Mouse (Mus musculus) c-Kit-positive CD71-positive TER-119-negative erythroid progenitor cells, embryonic 14.5 days (primary cell): ENCODE results near the gene Hist1h3i.

Experiments used
- DNase-seq: peaks from one replicate; pipeline ENCODE4 v3.0.0-alpha.2; 2013; ENCODE audit warnings: low read depth

Hist1h3i gene

DNA sequence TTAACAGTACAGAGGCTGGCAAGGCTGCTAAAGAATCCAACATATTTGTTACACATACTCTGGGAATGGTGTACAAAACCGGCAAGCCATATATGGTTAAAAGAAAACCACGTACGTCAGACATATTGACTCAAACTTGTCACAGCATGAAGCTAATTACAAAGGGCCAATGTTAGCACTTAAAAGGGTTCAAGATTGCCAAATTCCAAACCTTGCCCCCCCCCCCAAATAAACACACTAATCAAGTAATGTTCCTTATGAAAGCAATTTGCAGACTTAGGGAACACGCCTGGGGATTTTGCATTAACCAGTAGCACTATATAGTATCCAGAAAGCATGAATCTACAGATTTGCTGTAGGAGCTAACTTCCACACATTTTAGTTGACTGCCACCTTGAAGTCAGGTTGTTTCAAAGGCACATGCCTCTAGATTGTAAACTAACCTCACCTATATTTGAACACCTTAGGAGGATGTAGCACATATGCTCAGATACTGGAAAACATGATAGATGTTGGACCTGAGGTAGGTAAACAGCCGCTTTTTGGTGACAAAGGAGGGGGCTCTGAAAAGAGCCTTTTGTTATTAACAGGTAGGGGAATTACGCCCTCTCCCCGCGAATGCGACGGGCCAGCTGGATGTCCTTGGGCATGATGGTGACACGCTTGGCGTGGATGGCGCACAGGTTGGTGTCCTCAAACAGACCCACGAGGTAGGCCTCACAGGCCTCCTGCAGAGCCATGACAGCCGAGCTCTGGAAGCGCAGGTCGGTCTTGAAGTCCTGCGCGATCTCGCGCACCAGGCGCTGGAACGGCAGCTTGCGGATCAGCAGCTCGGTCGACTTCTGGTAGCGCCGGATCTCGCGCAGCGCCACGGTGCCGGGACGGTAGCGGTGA lies 562 bp downstream of the Hist1h3i start:
- DNase-seq = peak; percentile 66

DNA sequence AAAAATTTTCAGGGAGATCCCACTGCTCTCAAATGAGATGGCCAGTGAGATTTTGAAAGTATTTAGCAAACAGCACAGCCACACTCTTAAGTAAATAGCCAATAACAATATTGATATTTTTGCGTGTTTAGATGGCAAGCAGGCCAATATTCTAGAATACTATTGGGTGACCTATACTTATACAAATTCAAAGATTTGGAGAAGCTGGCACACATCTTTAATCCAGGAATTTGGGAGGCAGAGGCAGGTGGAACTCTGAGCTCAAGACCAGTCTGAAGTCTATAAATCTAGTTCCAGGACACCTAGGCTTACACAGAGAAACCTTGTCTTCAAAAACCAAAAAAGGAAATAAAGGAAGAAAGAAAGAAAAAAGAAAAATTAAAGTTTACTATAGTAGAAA lies 1.5 kb downstream of the Hist1h3i start:
- DNase-seq = no peak

DNA sequence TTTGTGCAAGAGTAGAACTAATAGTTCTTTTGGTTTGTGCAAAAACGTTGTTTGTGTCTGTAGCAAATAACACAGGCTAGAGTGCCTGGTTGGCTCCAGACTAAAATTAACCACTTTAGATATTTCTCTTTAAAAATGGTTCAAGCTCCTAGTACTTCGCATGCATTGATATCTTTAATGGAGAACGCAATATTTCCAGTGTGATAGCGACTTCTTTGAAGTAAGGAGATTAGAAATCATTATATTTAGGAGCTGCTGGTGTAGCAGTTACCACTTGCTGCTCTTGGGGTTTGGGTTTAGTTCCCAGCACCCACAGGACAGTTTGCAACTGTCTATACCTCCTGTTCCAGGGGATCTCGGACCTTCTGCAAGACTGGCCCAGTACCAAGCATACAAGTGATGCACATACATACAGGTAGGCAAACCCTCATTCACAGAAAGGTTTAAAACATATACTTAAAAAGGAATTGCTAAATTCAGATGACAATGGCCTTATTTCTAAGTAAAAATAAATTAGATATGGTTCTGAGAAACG lies 2.1 kb downstream of the Hist1h3i start:
- no peak for DNase-seq

DNA sequence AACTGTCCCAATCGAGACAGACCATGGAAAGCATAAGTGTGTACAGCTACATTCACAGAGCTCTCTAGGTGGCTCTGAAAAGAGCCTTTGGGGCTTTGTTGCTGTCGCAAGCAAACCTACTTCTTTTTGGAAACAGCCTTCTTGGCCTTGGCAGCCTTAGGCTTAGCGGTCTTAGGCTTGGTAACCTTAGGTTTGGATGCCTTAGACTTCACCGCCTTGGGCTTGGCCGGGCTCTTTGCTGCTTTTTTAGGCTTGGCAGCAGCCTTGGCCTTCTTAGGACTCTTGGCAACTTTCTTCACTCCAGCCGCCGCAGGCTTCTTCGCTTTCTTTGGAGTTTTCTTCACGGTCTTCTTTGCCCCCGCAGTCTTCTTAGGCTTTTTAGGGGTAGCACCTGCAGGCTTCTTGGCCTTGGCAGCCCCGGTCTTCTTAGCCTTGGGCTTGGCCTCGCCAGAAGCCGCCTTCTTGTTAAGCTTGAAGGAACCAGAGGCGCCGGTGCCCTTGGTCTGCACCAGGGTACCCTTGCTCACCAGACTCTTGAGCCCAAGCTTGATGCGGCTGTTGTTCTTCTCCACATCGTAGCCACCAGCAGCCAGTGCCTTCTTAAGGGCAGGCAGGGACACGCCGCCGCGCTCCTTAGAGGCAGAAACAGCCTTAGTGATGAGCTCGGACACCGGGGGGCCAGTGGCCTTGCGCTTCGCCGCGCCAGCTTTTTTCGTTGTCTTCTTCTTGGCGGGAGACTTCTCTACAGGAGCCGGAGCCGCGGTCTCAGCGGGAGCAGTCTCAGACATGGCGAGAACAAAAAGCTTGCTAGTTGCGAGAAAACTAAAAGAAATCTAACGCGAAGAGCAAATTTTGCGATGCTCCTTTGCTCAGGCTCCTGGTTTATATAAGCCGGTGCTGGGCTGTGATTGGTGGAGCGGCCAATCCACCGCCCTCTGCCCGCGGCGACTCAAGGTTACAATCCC lies 3.1 kb downstream of the Hist1h3i start, which contains the start of gene Hist1h1b:
TSS of gene Hist1h1b (minus strand) at position 859 of the 965 bp plus-strand sequence.
- peak; percentile 83 for DNase-seq

DNA sequence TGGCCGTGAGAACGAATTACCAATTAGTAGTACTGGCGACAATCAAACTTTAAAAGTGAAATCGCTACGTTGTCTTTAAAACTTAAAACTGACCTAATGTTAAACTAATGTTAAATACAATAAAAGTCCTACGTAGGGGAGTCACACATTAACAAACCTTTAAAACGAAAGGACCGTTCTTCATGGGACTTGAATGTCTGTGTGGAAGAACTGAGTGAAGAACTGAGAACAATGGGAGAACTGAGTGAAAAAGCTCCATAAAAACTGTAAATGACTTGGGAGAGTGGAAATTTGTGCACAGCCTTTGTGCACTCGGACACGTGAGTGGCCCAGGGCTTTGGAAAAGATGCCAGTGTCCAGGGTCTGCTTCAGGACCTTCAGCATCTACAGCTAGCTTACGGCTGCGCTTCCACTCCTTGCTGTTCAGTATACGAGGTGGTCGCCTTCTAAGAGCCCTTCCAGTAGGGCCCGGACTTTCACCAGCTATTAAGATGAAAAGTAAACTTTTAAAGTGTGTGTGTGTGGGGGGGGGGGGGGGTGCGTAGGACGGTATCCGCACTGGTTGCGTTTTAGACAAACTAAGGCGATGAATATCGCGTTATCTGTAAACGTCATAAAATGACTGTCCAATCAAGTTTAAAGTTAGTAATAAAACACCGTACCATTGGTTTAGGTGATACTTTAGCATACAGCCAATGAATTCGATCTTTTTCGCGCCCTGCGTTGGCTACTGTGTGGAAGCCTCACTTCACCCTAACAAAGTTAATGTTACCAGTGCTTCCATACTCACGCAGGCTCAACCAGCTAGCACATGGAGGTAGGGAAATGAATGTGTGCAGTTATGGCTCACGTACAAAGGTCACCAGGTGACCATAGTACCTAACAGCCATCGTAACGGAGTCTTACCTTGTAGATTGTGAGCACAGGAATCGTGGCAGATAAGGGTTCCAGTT lies 4.1 kb downstream of the Hist1h3i start:
- DNase-seq = peak; percentile 92

DNA sequence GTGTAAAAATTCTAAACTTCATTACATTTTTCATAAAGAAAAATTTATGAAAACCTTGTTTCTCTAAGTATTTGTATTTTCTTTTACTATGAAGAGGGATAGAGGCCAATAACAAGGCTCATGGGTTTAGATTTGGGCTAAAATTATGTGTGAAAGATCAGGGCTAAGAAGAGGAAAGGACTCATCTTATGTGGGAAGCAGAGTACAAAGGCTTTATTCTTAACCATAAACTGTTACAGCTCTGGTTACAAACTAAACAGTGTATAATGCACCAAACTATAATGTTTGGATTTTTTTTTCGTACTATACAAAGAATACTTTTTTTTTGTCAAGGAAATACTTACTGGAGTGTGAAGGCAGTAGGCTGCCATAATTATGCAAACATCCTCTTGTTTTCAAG lies 27.5 kb downstream of the Hist1h3i start:
- no peak for DNase-seq

DNA sequence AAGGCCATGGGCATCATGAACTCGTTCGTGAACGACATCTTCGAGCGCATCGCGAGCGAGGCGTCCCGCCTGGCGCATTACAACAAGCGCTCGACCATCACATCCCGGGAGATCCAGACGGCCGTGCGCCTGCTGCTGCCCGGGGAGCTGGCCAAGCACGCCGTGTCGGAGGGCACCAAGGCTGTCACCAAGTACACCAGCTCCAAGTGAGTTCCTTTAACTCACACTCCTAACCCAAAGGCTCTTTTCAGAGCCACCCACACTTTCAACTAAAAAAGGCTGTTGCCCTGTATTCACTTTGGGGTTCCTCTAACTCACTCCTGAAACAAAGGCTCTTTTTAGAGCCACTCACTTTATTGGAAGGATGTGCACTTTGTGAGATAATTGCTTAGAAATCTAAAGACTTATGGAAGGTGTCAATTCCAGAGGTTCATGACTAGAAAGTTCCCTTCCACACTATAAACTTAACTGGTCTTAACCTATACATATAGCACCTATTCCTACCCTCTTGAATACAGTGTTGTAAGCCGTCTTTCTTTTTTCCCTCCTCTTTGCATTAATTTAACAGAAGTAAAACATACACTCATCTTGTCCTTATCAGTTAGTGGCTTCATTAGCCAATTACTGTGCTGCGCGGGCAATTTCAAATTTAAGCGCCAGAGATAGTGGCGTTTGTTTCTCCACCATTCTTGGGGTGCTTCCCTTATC lies 28.7 kb downstream of the Hist1h3i start:
- DNase-seq = peak; percentile 86

DNA sequence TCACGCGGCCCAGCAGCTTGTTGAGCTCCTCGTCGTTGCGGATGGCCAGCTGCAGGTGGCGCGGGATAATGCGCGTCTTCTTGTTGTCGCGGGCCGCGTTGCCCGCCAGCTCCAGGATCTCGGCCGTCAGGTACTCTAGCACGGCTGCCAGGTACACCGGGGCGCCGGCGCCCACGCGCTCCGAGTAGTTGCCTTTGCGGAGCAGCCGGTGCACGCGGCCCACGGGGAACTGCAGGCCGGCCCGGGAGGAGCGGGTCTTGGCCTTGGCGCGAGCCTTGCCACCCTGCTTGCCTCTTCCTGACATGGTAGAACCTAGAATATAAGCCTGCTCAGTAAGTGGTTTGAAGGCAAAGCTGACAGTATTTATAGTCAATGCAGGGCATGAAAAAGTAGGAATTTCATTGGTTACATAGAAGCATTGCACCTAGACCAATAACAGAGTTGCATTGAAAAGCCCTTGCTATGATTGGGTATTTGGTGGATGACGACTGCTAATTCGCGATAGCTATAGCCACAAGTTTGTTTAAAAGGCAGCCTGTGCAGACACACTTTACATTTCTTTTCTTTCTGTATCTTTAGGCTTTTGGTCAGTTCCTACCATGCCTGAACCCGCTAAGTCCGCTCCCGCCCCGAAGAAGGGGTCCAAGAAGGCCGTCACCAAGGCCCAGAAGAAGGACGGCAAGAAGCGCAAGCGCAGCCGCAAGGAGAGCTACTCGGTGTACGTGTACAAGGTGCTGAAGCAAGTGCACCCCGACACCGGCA lies 29.5 kb downstream of the Hist1h3i start, which contains the start of the genes Hist1h2ak and Hist1h2bn:
TSS of gene Hist1h2ak (minus strand) at position 304 of the 762 bp plus-strand sequence.
TSS of gene Hist1h2bn (plus strand) at position 600 of the 762 bp plus-strand sequence.
- DNase-seq = peak; percentile 96

DNA sequence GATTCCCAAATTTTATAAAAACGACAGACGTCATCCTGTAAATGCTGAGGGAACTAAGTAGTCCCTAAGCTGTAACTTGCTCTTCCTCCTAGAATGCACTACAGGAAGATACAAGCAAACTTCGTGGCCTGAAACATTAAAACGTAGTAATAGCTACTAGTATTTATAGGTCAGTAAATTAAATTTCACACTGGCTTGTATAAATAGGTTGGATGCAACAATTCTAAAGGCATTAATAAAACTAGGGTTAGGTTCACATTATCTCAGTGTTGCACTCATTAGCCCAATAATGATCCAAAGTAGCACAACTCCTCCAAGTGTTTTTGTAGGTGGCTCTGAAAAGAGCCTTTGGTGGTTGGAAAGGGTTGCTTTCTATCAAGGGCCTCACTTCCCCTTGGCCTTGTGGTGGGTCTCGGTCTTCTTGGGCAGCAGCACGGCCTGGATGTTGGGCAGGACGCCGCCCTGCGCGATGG lies 30.1 kb downstream of the Hist1h3i start:
- DNase-seq = peak; percentile 54

DNA sequence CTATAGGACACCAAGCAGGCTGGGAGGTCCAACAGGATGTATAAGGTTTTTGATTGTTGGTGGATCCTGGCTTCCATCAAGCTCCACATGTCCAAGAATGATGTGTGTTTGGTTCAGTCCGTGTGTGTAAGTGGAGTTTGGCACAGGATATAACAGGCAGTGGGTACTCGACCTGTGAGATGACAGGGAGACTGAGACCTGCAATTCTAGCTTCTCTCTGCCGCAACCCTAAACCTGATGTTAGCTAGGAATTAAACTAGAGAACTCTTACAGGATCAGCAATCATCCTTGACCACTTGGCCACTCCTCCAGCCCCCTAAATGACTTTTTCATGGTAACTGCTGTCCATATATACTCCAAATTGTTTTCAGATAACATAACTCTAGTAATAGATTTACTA lies 30.8 kb downstream of the Hist1h3i start:
- DNase-seq = no peak

DNA sequence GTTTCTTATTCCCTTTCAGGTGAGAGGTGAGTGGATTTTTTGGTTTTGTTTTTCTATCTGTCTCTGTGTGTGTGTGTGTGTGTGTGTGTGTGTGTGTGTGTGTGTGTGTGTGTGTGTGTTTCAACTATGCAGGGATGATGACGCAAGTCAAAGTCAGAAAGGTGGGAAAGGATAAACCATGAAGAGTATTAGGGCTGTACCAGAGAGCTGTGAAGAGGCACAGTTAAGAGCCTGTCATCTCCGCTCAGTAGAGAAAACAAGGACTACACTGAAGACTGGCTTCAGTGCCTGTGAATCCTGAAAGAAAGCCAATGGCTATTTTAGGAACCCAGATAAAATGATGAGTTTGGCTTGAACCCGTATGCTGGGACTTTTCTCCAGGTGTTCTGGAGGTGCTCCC lies 31.3 kb downstream of the Hist1h3i start:
- no peak for DNase-seq

DNA sequence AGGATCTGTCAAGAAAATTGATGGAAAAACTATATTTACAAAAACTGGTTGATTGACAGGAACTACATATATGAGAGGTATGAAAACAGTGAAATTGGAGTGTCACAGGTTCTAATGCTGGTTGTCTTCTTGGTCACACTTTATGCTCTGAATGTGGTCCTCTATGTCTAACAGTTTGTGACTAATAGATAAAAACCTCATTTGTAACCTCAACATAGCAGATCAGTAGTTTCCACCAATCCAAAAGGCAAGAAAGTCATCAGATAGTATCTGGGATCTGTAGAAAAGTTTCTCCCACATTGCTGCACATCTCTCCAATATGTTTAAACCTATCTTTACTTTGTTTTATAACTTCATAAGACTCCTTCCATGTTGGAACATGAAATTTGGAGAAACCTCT lies 31.8 kb downstream of the Hist1h3i start:
- DNase-seq = no peak

DNA sequence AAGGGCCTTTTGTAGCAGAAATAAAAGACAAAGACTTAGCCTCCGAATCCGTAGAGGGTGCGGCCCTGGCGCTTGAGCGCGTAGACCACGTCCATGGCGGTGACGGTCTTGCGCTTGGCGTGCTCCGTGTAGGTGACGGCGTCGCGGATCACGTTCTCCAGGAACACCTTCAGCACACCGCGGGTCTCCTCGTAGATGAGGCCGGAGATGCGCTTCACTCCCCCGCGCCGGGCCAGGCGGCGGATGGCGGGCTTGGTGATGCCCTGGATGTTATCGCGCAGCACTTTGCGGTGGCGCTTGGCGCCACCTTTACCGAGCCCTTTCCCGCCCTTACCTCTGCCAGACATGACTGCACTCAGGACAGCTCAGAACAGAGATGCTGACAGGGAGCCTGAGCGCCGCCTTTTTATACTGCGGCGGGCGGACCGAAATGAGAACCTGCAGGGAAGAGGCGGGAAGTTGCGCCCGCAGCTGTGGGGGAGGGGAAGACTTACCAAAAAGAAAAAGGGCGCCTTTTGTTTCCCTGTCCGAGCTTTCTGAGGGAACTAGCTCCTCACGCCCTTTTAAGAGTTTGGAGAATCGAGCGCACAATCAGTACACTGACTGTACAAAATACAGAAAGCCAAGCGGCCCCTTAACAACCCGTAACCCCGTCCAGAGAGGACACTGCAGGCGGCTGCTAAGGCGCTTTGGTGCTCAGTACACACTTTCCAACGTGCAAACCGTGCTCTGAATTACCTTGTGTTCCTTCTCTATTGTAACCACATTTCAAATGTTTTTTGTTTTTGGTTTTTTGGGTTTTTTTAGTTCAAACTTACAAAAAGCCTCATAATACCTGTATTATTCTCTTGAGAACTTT lies 32.8 kb downstream of the Hist1h3i start, which contains the start of gene Hist1h4k:
TSS of gene Hist1h4k (minus strand) at position 347 of the 859 bp plus-strand sequence.
- DNase-seq = peak; percentile 84

DNA sequence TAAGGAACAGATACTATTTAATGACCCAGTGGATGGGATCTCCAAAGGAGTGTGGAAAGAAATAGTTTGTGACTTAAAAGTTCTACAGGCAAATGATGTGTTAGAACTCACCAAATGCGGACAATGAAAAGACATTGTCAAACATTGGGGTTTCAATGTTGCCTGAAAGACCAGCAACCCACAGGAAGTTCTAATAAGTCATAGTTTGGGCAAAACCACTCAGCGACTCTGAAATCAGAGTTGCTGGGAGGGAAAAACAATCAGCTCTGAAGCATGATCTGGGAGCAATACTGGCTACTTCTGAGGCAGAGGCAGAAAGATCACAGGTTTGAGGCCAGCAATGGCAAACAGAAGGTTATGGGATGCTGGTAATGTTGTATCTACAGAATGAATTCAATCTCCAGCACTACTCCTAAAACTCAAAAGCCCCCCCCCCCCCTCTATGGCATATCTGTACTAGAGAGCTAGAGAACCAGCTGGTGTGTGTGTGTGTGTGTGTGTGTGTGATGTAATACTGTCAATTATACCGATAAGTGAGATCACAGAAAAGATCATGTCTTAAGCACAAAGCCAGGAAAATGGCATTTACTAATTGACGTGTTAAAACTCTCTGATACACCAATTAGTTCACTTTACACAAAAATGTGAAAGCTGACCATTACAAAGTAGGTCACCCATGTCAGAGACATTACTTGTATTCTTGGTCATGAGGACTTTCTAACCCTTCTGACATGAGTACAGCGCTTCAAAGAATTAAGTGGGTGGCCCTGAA lies 33.6 kb downstream of the Hist1h3i start:
- peak; percentile 55 for DNase-seq

DNA sequence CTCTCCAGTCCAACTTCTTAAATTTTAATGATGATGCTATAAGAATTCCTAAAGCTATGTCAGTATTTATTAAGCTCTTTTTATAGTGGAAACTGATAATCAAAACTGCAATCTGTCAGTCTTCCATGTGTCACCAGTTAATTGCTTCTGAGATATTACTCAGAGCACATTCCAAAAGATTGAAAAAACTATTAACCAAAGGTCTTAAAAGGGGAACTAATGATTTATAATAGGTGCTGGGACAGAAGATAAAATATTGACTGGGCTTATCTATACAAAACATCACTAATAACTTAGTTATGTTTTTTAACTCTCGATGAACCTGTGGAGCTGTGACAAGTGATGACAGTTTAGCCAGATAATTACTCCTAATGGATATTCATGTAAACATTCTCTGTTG lies 38.2 kb downstream of the Hist1h3i start:
- DNase-seq = no peak

DNA sequence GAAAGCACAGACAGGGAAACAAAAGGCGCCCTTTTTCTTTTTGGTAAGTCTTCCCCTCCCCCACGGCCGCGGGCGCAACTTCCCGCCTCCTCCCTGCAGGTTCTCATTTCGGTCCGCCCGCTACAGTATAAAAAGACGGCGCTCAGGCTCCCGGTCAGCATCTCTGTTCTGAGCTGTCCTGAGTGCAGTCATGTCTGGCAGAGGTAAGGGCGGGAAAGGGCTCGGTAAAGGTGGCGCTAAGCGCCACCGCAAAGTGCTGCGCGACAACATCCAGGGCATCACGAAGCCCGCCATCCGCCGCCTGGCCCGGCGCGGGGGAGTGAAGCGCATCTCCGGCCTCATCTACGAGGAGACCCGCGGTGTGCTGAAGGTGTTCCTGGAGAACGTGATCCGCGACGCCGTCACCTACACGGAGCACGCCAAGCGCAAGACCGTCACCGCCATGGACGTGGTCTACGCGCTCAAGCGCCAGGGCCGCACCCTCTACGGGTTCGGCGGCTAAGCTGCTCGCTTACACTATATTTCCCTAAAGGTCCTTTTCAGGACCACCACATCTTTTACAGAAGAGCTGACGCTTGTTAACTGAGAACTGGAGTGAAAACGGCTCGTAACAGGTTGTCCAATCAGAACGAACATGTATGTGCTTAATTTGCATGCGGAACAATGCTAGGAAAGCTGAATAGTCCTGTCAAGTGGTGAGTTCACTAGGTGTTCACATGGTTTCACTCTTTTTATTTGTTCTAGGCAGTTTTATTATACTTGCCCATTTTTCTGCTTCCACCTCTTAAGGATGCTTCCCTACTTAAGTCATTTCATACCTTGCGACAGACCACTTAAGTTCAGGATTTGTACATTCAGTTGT lies 48.0 kb downstream of the Hist1h3i start, which contains the start of gene Hist1h4j:
TSS of gene Hist1h4j (plus strand) at position 159 of the 862 bp plus-strand sequence.
- peak; percentile 80 for DNase-seq
